Mouse (Mus musculus): ENCODE measurements around the gene Idh2.
"Not testable (repeated sequence)": the region's sequence is repeated elsewhere in the genome, so short reads cannot be mapped to it uniquely, and the experiment has no call there.

DNA sequence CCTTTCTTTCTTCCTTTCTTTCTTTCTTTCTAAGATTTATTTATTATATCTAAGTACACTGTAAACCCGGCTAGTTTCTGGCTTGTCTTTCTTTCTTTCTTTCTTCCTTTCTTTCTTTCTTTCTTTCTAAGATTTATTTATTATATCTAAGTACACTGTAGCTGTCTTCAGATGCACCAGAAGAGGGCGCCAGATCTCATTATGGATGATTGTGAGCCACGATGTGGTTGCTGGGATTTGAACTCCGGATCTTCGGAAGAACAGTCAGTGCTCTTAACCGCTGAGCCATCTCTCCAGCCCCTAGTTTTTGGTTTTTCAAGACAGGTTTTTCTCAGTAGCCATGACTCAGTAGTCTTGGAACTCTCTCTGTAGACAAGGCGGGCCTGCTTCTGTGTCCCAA is 16.1 kb upstream of the Idh2 start:
- TF ChIP-seq ZNF384 (IDR thresholded peaks at IDR 0.05; ENCODE audit: low read depth, low read length); MAFK (IDR thresholded peaks at IDR 0.05; ENCODE audit: insufficient read depth, low read depth, low read length); ZC3H11A (IDR thresholded peaks at IDR 0.05; ENCODE audit: borderline replicate concordance, low read depth, low read length); HCFC1 (IDR thresholded peaks at IDR 0.05; ENCODE audit: borderline replicate concordance, insufficient read depth, low read length): not testable (repeated sequence)
